Mouse (Mus musculus) testis, adult 2 months (tissue): ENCODE data around the gene Fbxl13. TPM values are rescaled to one million over a fixed set of nuclear protein-coding genes. Genes with fewer than 3 reads are reported as not detected.

Source experiments
- H3K27ac ChIP-seq: fragments of 200-500 bp; 2 replicates; pipeline ENCODE4 v1.5.1; 2012; ENCODE audit warnings: low read depth, low read length; ENCODE audit not compliant: control insufficient read depth, insufficient read depth
- H3K27me3 ChIP-seq: fragments of 200-500 bp; 2 replicates; pipeline ENCODE4 v1.6.1; 2012; ENCODE audit warnings: mild to moderate bottlenecking, low read length, moderate library complexity; ENCODE audit not compliant: control insufficient read depth, insufficient read depth
- H3K36me3 ChIP-seq: fragments of 200-500 bp; 2 replicates; pipeline ENCODE4 v1.6.1; 2012; ENCODE audit warnings: mild to moderate bottlenecking, low read length; ENCODE audit not compliant: control insufficient read depth, insufficient read depth
- H3K4me1 ChIP-seq: fragments of 200-500 bp; 2 replicates; pipeline ENCODE4 v1.6.1; 2012; ENCODE audit warnings: low read length; ENCODE audit not compliant: control insufficient read depth, insufficient read depth
- H3K4me3 ChIP-seq: fragments of 200-500 bp; 2 replicates; pipeline ENCODE4 v1.5.1; 2012; ENCODE audit warnings: low read depth, mild to moderate bottlenecking, low read length, moderate library complexity, mixed read lengths; ENCODE audit not compliant: control insufficient read depth
- CTCF ChIP-seq: fragments of 200-500 bp; IDR thresholded peaks from 2 replicates; pipeline ENCODE4 v1.5.1; 2012; ENCODE audit warnings: low read depth, mild to moderate bottlenecking, inconsistent platforms, low read length, moderate library complexity; ENCODE audit not compliant: control insufficient read depth, insufficient read depth, insufficient replicate concordance
- POLR2A ChIP-seq: fragments of 200-500 bp; IDR thresholded peaks from 2 replicates; pipeline ENCODE4 v1.6.1; 2012; ENCODE audit warnings: low read depth, mild to moderate bottlenecking, inconsistent platforms, low read length, moderate library complexity; ENCODE audit not compliant: control insufficient read depth
- polyA plus RNA-seq: library from polyadenylated mRNA; depleted of rRNA; stranded (reverse); fragments of >200 nt; gene quantifications from 2 replicates; pipeline ENCODE4 v1.2.3, GENCODE M21; 2012

The Fbxl13 gene
- polyA plus RNA-seq, 1 experiment, result 92.2 TPM

DNA sequence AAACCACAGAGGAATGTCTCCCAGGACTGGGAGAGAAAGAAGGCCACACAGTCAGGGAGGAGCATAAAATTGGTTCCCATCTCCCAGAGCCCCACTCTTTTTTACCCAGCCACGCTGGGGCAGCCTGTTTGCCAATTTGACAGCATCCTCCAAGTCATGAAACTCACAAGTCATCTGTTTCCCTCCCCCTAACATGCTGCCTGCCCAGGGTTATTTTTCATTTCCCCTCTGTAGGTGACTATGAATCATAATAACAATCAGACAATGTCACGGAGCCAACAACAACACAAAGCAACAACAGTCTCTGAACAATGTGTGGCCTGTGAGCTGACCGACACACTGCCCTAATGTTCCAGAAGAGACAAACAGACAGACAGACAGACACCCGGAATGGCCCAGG, 34.6 kb upstream of the Fbxl13 start:
- no peaks in the 10 kb centered on the region; the same call in 1 of the 2 replicates for H3K36me3 ChIP-seq
- no peak for TF ChIP-seq CTCF
- no peak for TF ChIP-seq POLR2A
- H3K27me3 ChIP-seq, result no peaks in the 10 kb centered on the region
- H3K27ac ChIP-seq, result no peak overlapping the region
- no peak overlapping the region for H3K4me3 ChIP-seq
- H3K4me1 ChIP-seq, result no peaks in the 10 kb centered on the region; the same call in none of the 2 replicates

DNA sequence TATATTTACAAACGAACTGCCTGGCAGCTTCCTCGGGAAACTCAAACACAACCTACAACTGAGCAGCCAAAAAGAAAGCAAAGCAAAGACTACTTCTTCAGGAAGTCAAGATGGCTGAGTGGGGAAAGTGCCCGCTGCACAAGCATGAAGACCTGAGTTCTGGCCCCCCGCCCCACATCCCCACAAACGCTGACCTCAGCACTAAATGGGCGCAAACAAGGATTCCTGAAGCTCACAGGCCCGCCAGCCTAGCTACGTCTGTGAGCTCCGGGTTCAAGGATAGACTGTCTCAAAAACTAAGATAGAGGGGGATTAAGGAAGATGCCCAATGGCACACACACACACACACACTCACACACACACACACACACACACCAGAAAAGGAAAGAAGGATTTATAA, 32.9 kb upstream of the Fbxl13 start:
- Histone ChIP-seq H3K36me3 (no peaks in the 10 kb centered on the region; the same call in 1 of the 2 replicates), H3K4me3 (no peak overlapping the region), H3K4me1 (no peaks in the 10 kb centered on the region; the same call in 1 of the 2 replicates), H3K27me3 (no peaks in the 10 kb centered on the region), H3K27ac (no peak overlapping the region)
- TF ChIP-seq POLR2A, result no peak
- TF ChIP-seq CTCF, result no peak

DNA sequence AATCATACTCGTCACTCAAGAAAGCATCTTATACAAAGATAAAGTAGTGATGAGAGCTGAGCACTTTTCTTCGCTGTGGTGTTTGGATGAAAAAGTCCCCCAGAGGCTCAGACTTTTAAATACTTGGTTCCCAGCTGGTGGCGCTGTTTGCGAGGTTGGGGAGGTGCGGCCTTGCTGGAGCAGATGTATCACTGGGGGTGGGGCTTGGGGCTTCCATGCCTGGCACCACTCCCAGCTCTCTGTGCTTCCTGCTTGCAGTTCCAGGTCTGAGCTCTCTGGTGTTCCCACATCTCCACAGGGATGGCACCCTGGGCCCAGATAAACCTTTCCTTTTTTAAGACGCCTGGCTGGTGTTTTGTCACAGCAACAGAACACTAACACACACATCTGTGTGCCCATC, 32.5 kb upstream of the Fbxl13 start:
- H3K36me3 ChIP-seq, result no peaks in the 10 kb centered on the region; the same call in 1 of the 2 replicates
- no peak for TF ChIP-seq CTCF
- TF ChIP-seq POLR2A, result no peak
- no peaks in the 10 kb centered on the region; the same call in 1 of the 2 replicates for H3K4me1 ChIP-seq
- no peak overlapping the region for H3K27ac ChIP-seq
- no peak overlapping the region for H3K4me3 ChIP-seq
- no peaks in the 10 kb centered on the region for H3K27me3 ChIP-seq

DNA sequence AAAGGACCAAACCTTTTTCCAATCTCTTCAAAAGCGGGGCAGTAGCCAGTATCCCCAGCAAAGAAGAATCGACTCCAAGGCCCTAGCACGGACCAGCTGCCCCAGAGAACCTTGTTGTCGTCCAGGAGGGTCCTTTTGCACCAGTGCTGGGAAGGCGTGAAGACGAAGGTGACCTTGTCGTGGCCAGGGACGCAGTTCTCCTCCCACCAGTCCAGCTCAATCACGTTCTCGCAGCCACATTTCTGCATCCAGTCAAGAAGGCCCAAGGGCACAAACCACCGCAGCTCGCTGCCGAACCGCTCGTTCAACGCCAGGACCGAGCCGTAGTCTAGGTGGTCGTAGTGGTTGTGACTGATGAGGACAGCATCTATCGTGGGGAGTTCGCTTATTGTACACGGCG, 30.1 kb upstream of the Fbxl13 start:
- no peaks in the 10 kb centered on the region; the same call in 1 of the 2 replicates for H3K36me3 ChIP-seq
- H3K4me1 ChIP-seq, result no peaks in the 10 kb centered on the region; the same call in 1 of the 2 replicates
- peak overlapping the region; percentile 69 for H3K4me3 ChIP-seq
- no peaks in the 10 kb centered on the region for H3K27me3 ChIP-seq
- no peak overlapping the region for H3K27ac ChIP-seq
- TF ChIP-seq POLR2A (no peak), CTCF (no peak)

DNA sequence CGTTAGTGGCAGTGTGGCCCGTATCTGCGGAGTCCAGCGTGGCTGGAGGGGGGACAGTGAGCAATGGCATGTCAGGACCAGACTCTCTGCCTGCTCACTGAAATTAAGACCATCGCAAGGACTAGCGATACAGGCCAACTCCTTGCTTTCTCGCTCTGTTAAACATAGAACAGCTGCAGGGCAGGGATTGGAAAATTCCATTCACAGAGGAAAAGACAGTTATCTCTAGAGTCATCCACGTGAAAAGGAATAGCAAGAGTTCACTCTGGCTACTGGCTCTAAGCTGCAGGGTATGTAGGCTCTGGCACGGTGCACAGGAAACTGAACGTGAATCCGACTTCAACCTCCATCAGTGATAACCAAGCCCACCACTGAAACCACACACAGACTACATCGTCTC, 29.6 kb upstream of the Fbxl13 start:
- Histone ChIP-seq H3K4me3 (no peak overlapping the region), H3K27me3 (no peaks in the 10 kb centered on the region), H3K36me3 (no peaks in the 10 kb centered on the region; the same call in 1 of the 2 replicates), H3K27ac (no peak overlapping the region), H3K4me1 (no peaks in the 10 kb centered on the region; the same call in 1 of the 2 replicates)
- TF ChIP-seq POLR2A, result 0 out of 2 replicates have a peak, but pooled peaks have one; percentile 1
- no peak for TF ChIP-seq CTCF

DNA sequence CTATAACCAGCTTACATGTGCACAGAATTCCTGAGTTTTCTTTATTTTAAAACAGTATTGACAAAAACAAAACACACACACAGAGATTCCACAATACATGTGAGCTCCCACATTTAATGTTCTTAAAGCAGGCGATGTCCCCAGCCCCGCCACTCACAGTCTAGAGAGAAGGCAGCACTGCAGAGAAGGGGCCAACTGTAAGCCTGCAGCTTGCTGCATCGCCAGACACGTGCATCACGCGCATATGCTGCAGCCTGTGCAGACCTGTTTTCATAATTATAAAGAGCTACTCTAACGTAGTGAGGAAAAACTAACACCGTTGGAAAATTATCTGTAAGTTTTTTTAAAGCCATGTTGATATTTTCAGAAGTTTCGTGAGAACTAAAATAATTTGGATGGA, 28.3 kb upstream of the Fbxl13 start:
- Histone ChIP-seq H3K27me3 (no peaks in the 10 kb centered on the region), H3K36me3 (no peaks in the 10 kb centered on the region; the same call in 1 of the 2 replicates), H3K4me3 (no peak overlapping the region), H3K27ac (no peak overlapping the region), H3K4me1 (no peaks in the 10 kb centered on the region; the same call in 1 of the 2 replicates)
- TF ChIP-seq POLR2A (no peak), CTCF (no peak)

DNA sequence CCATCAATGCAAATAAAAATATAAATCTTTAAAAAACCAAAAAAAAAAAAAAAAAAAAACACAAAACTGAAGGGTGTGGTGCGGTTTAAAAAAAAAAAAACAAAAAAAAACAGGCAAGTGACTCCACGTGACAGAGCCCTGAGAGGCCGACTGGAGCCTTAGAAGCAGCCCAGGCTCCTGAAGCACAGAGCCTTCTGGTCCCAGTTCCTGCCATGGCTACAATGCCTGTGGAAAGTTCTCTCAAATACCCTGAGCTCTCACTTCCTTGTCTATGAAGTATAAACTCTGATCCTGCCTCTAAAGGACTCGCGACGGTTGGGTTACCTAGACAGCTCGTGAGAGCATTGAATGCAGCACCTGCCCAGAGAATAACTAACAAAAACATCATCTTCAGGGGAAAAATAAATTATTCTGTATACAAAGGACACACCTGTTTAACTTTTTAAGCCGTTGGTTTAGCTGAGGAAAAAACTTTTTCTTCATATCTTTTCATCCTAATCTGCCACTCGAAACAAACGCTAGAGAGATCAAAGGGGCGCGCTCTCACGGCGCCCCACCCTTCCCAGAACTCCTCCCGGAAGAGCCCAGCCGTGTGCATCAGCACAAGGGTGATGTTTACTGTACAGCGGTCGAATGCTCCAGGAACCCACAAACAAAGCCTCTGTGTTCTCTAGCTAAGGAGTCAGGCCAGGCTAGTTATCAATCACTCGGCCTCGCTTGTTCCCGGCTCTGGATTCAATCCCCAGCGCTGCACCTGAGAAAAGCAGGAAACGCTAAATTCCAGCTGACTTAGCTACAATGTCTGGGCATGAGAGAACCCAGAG, 27.6 kb upstream of the Fbxl13 start:
- Histone ChIP-seq H3K27ac (no peak overlapping the region), H3K4me3 (peak overlapping the region; percentile 38; the same call in 1 of the 2 replicates), H3K36me3 (no peaks in the 10 kb centered on the region; the same call in 1 of the 2 replicates), H3K4me1 (no peaks in the 10 kb centered on the region; the same call in 1 of the 2 replicates), H3K27me3 (no peaks in the 10 kb centered on the region)
- TF ChIP-seq CTCF, result no peak
- no peak for TF ChIP-seq POLR2A
